Mouse (Mus musculus) ES-Bruce4 (cell line): ENCODE measurements around the gene Popdc2. TPM values are rescaled to one million over a fixed set of nuclear protein-coding genes. Genes with fewer than 3 reads are reported as not detected.

Experiments
- H3K27ac ChIP-seq: 2 replicates; pipeline ENCODE4 v1.5.1; 2012; ENCODE audit warnings: low read length, inconsistent platforms; ENCODE audit not compliant: insufficient read depth
- H3K27me3 ChIP-seq: 2 replicates; pipeline ENCODE4 v1.6.1; 2012; ENCODE audit warnings: mild to moderate bottlenecking, low read length, inconsistent platforms; ENCODE audit not compliant: control insufficient read depth, poor library complexity, insufficient read depth, severe bottlenecking
- H3K36me3 ChIP-seq: 2 replicates; pipeline ENCODE4 v1.6.1; 2012; ENCODE audit warnings: inconsistent platforms, mild to moderate bottlenecking, low read length, moderate library complexity; ENCODE audit not compliant: control insufficient read depth, poor library complexity, insufficient read depth, severe bottlenecking
- H3K4me1 ChIP-seq: one replicate; pipeline ENCODE4 v1.8.1; 2011; ENCODE audit warnings: low read length; ENCODE audit not compliant: control insufficient read depth, insufficient read depth
- H3K4me3 ChIP-seq: 2 replicates; pipeline ENCODE4 v1.5.1; 2011; ENCODE audit warnings: low read depth, mild to moderate bottlenecking, low read length
- H3K9ac ChIP-seq: 2 replicates; pipeline ENCODE4 v1.6.1; 2012; ENCODE audit warnings: low read depth, mild to moderate bottlenecking, inconsistent platforms; ENCODE audit not compliant: poor library complexity, severe bottlenecking
- H3K9me3 ChIP-seq: replicated peaks from 2 replicates; pipeline ENCODE4 v1.6.1; 2012; ENCODE audit warnings: mild to moderate bottlenecking, low read length, inconsistent platforms; ENCODE audit not compliant: control insufficient read depth, poor library complexity, insufficient read depth, severe bottlenecking
- CTCF ChIP-seq: IDR thresholded peaks from one replicate; pipeline ENCODE4 v1.8.1; 2011; ENCODE audit warnings: low read depth, low read length
- EP300 ChIP-seq: IDR thresholded peaks from 2 replicates; pipeline ENCODE4 v1.6.1; 2011; ENCODE audit warnings: low read depth, low read length; ENCODE audit not compliant: insufficient read depth
- POLR2A ChIP-seq: IDR thresholded peaks from one replicate; pipeline ENCODE4 v1.8.1; 2011; ENCODE audit warnings: low read length; ENCODE audit not compliant: insufficient read depth
- polyA plus RNA-seq: library from polyadenylated mRNA; stranded (reverse); fragments of >200 nt; gene quantifications from 2 replicates; pipeline ENCODE4 v1.2.4, GENCODE M21; 2011; ENCODE audit warnings: low read depth; ENCODE audit not compliant: missing spikeins, insufficient read depth, insufficient read length

Gene Popdc2
- polyA plus RNA-seq, 1 experiment = not detected

DNA sequence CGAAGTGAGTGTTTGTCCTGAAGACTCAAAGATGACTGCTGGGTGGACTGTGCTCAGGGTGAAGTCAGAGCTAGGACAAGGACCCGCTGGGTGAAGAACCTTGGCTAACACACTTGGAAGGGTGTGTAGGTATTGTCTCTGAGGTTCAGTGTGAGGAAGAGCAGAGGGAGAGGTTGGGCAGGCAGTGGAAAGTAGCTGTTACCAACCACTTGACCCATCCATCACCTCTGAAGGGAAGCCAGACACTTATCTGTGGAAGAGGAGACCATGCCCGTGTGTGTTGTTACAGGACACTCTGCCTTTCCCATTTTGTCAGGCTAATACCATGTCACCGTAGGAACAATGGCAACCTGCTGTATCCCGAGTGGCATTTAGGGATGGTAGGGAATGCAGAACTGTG lies 44.3 kb downstream of the Popdc2 start:
- H3K4me1 ChIP-seq = peaks cover 4% of the 10 kb centered on the region
- no peak overlapping the region for H3K9ac ChIP-seq
- TF ChIP-seq CTCF = no peak
- TF ChIP-seq POLR2A = no peak
- no peak for TF ChIP-seq EP300
- no peaks in the 10 kb centered on the region for H3K9me3 ChIP-seq
- no peaks in the 10 kb centered on the region for H3K36me3 ChIP-seq
- H3K4me3 ChIP-seq = no peak overlapping the region
- H3K27ac ChIP-seq = no peak overlapping the region
- H3K27me3 ChIP-seq = no peaks in the 10 kb centered on the region

DNA sequence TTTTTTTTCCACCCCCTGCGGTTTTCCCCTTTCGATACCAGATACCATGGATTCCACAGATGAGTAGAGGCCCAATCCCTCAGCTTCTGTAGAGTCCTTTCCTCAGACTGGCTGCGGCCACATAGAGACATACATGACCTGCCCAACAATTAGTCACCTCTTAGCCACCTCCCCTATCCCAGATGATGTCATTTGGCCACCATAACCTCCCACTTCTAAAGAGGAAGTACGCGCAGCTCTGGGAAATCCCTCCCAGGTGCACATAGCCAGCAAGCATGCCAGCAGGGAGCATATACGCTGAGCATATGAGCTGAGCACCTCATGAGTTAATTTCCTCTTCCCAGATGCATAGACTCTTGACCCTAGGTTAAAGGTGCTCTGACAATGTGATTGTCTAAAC lies 44.7 kb downstream of the Popdc2 start:
- TF ChIP-seq POLR2A (no peak), CTCF (no peak), EP300 (no peak)
- Histone ChIP-seq H3K9ac (no peak overlapping the region), H3K27ac (no peak overlapping the region), H3K9me3 (no peaks in the 10 kb centered on the region), H3K4me1 (peaks cover 4% of the 10 kb centered on the region), H3K36me3 (no peaks in the 10 kb centered on the region), H3K4me3 (no peak overlapping the region), H3K27me3 (no peaks in the 10 kb centered on the region)

DNA sequence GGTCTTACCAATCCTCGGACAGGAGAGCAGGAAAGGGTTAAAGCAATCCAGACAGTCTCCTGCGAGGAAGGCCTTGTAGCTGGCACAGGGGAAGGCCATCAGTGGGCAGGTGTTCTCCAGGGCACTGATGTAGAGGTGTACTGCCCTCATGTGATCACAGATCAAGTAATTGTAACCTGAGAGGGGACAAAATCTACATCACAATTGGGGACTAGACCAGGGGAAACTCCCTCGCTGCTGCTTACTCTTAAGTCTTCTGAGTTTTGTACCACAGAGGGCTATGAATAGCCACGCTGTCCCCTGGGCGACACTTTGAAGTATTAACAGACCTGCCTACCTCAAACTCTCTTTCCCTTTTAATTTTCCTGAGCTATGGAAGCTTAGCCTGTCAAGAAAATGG lies 45.6 kb downstream of the Popdc2 start:
- Histone ChIP-seq H3K9me3 (no peaks in the 10 kb centered on the region), H3K4me1 (peaks cover 4% of the 10 kb centered on the region), H3K4me3 (no peak overlapping the region), H3K9ac (no peak overlapping the region), H3K36me3 (no peaks in the 10 kb centered on the region), H3K27ac (no peak overlapping the region), H3K27me3 (no peaks in the 10 kb centered on the region)
- no peak for TF ChIP-seq POLR2A
- peak; percentile 68; the same call in 1 of the 2 replicates for TF ChIP-seq EP300
- TF ChIP-seq CTCF = no peak

DNA sequence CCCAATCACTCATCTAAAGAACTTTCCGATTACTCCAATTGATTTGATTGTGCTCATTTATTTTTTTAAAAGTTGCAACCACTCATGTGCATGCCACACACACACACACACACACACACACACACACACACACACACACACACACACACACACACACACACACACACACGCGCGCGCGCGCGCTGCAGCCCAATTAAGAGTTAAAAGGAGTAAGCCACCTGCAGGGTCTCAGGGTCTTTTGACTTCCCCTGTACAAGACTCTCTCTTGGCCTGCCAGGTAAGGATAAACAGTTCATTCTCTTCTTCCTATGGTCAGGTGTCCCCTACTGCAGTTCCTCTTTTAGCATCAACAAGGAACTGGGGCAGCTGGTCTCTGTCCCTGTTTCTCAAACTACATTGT lies 46.4 kb downstream of the Popdc2 start:
- Histone ChIP-seq H3K27ac (no peak overlapping the region), H3K27me3 (no peaks in the 10 kb centered on the region)

DNA sequence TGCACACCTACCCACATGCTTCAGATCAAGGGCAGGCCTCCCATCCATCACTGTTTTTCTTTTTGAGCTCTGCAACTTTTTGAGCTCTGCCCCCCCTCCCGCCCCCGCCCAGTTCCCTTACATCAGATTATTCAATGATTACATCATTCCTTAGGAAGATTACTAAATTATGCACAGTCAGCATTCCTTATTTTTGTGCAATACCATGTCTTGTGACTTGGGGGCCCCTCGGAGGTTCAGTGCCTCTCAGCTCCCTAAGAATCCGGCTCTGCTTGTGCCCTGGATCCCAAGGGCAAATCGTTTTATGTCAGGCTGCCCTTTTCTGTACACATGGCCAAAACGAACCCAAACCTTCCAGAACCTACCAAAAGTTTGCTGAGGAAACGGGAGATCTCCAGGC lies 52.9 kb downstream of the Popdc2 start:
- no peak overlapping the region for H3K9ac ChIP-seq
- no peak overlapping the region for H3K27ac ChIP-seq
- H3K4me1 ChIP-seq = no peaks in the 10 kb centered on the region
- H3K9me3 ChIP-seq = no peaks in the 10 kb centered on the region
- H3K36me3 ChIP-seq = no peaks in the 10 kb centered on the region
- H3K4me3 ChIP-seq = no peak overlapping the region
- H3K27me3 ChIP-seq = no peaks in the 10 kb centered on the region
- TF ChIP-seq CTCF (no peak), EP300 (no peak), POLR2A (no peak)

More for the DNA sequence above, 46.4 kb downstream of the Popdc2 start:
- Histone ChIP-seq H3K36me3 (no peaks in the 10 kb centered on the region), H3K9ac (no peak overlapping the region), H3K4me1 (peaks cover 4% of the 10 kb centered on the region), H3K9me3 (no peaks in the 10 kb centered on the region), H3K4me3 (no peak overlapping the region)
- TF ChIP-seq CTCF (no peak), EP300 (no peak), POLR2A (no peak)

DNA sequence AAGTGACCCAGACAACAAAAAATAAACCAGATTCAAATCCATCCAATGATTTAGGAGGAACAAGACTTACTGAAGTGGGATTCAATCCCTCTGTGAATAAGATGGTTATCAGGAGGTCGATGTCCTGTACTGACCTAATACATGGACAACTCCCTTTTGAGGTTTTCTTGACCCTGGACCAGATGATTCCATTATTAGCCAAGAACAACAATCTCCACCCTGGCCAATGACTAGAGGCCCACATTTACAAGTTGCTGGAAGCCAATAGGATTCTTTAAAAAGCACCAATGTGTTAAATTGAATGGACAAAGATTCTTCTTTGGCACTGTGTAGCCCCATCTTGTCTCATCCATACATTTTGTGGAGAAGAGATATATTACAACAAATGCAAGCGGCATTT lies 63.4 kb downstream of the Popdc2 start:
- Histone ChIP-seq H3K4me3 (no peak overlapping the region), H3K36me3 (no peaks in the 10 kb centered on the region), H3K9ac (no peak overlapping the region), H3K9me3 (no peaks in the 10 kb centered on the region), H3K27ac (no peak overlapping the region), H3K27me3 (no peaks in the 10 kb centered on the region), H3K4me1 (no peaks in the 10 kb centered on the region)
- TF ChIP-seq CTCF = no peak
- no peak for TF ChIP-seq POLR2A
- no peak for TF ChIP-seq EP300
